8 mouse cellular contexts compared by ENCODE assay signal in the genomic region with DNA sequence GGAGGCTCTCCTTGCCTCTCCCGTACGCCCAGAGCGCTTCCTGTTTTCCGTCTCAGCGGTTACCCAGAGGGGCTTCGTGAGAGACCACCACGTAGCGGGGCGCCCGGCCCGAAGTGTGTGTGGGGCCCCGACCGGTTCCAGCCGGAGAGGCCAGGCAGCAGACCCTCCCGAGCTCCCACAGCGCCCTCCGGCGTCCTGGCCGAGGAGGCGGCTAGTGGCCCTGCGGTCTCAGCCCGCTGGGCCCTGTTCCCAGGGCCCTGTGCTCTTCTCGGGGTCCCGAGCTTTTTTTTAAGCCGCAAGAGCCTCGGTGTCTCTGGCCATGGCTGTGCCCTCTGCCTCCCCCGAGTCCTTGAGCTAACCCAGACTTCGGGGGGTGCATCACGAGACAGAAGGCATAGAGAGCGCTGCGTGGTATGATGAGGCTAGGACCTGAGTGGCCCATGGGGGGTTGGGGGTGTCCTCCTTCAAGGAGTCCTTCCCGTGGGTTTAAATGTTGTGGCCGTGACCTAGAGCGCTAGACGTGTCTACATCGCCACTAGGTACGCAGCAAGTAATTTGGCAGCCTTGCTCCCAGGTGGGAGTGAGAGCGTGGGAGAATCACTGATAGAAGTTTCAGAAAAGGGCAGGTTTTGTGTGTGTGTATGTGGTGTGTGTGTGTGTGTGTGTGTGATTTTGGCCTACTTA. TPM values are rescaled to one million over a fixed set of nuclear protein-coding genes. Genes with fewer than 3 reads are reported as not detected.
A peak's percentile ranks its signal among the peaks of the same experiment; 100 is the strongest.
DNase-seq lines count a peak whose midpoint lies in the region; ATAC-seq and TF ChIP-seq lines count a peak whose summit lies in the region.

No protein-coding gene starts in this region.

- peak; percentile 32 for ATAC-seq in CD4-positive, CD25-positive, alpha-beta regulatory T cell, adult 4 months
- ATAC-seq in megakaryocyte, adult 5-6 weeks (ENCODE audit: poor library complexity, severe bottlenecking): peak; percentile 65

- no peaks in the 10 kb centered on the region for H3K36me3 ChIP-seq in testis, adult 2 months (ENCODE audit: control insufficient read depth, insufficient read depth, low read length)

- no peak for TF ChIP-seq CTCF in cortical plate, adult 2 months (IDR thresholded peaks at IDR 0.05; ENCODE audit: extremely low read depth, insufficient read depth, low read length)
- peak; percentile 40 for TF ChIP-seq CTCF in left cerebral cortex, adult 2 months (IDR thresholded peaks at IDR 0.05)
- no peak for TF ChIP-seq CTCF in testis, adult 2 months (IDR thresholded peaks at IDR 0.05; ENCODE audit: control insufficient read depth, insufficient read depth, insufficient replicate concordance, low read depth, low read length)

- peak overlapping the region; percentile 94 for H3K4me3 ChIP-seq in cortical plate, adult 2 months (ENCODE audit: insufficient read depth, low read length)
- H3K4me3 ChIP-seq in left cerebral cortex, adult 2 months: peak overlapping the region; percentile 95
- peak overlapping the region; percentile 100 for H3K4me3 ChIP-seq in testis, adult 2 months (ENCODE audit: control insufficient read depth, low read depth, low read length)

- intact Hi-C loops in gastrocnemius, postnatal 36 days (cut with DNase I): loop anchor here (2.0 kb wide), 2 partner anchors 30 to 38 kb away; partner anchors contain the start of gene Anapc5
- intact Hi-C loops in heart, postnatal 14 days (cut with DNase I): loop anchor here (2.0 kb wide), 1 partner anchor 30 kb away; the partner anchor contains the start of gene Anapc5
- intact Hi-C loops in left cerebral cortex, adult 2 months (cut with DNase I): loop anchor here (1.0 kb wide), 1 partner anchor 29 kb away; the partner anchor contains the start of gene Anapc5

- peak overlapping the region; percentile 90 for H3K27ac ChIP-seq in cortical plate, adult 2 months (ENCODE audit: insufficient read depth, low read length)
- peak overlapping the region; percentile 97 for H3K27ac ChIP-seq in left cerebral cortex, adult 2 months
- peak overlapping the region; percentile 99 for H3K27ac ChIP-seq in testis, adult 2 months (ENCODE audit: control insufficient read depth, insufficient read depth, low read depth, low read length)

- no peak for TF ChIP-seq POLR2A in cortical plate, adult 2 months (IDR thresholded peaks at IDR 0.05; ENCODE audit: extremely low read depth, insufficient read depth, low read length)
- TF ChIP-seq POLR2A in testis, adult 2 months (IDR thresholded peaks at IDR 0.05; ENCODE audit: control insufficient read depth, low read depth, low read length): no peak; the same call in 1 of the 2 replicates

- DNase-seq in gastrocnemius, adult 18-20 months (ENCODE audit: low spot score): peak; percentile 57
- no peak for DNase-seq in gastrocnemius, postnatal 36 days
- DNase-seq in heart, postnatal 14 days: peak; percentile 67 to 71
- DNase-seq in left cerebral cortex, adult 2 months (ENCODE audit: extremely low spot score in 1 of 2, low spot score in 2 of 2): peak in 1 of 2 experiments; percentile 21

- no peaks in the 10 kb centered on the region for H3K27me3 ChIP-seq in testis, adult 2 months (ENCODE audit: control insufficient read depth, insufficient read depth, low read length)

- peaks cover 5% of the 10 kb centered on the region; the same call in 1 of the 2 replicates for H3K4me1 ChIP-seq in cortical plate, adult 2 months (ENCODE audit: control insufficient read depth, insufficient read depth, low read length)
- peaks cover 9% of the 10 kb centered on the region for H3K4me1 ChIP-seq in testis, adult 2 months (ENCODE audit: control insufficient read depth, insufficient read depth, low read length)

RNA-seq across cellular contexts. Expression of gene Rnf34, which starts 0.6 kb away (rescaled TPM):
- 10 to 100 TPM; 17.6 to 20.7 TPM for total RNA-seq in gastrocnemius, adult 18-20 months (2021)
- total RNA-seq in gastrocnemius, postnatal 36 days (2021): 10 to 100 TPM; 16.2 to 19.4 TPM
- 10 to 100 TPM; 25.9 to 37.5 TPM for polyA plus RNA-seq in CD4-positive, CD25-positive, alpha-beta regulatory T cell, adult 4 months (2017; shearing (Covaris generic))
- polyA plus RNA-seq in cortical plate, adult 2 months (2012; rRNA removed): 35.8 and 38.1 TPM in 2 replicates
- 10 to 100 TPM; 27.3 to 27.7 TPM for total RNA-seq in heart, postnatal 14 days (2021)
- total RNA-seq in left cerebral cortex, adult 2 months (2021): 10 to 100 TPM; 51.5 to 56.3 TPM
- 10.5 and 13.5 TPM in 2 replicates for total RNA-seq in megakaryocyte, adult 5-6 weeks (2015)
- total RNA-seq in megakaryocyte, adult 5-6 weeks (2017): 25.2 and 25.3 TPM in 2 replicates
- 23.2 and 27.3 TPM in 2 replicates for polyA plus RNA-seq in testis, adult 2 months (2012; rRNA removed)

RNA-seq across cellular contexts. Expression of gene Anapc5, which starts 29.3 kb away (rescaled TPM):
- 100 to 1,000 TPM; 466 to 498 TPM for total RNA-seq in gastrocnemius, adult 18-20 months (2021)
- 100 to 1,000 TPM; 289 to 361 TPM for total RNA-seq in gastrocnemius, postnatal 36 days (2021)
- 100 to 1,000 TPM; 107 to 151 TPM for polyA plus RNA-seq in CD4-positive, CD25-positive, alpha-beta regulatory T cell, adult 4 months (2017; shearing (Covaris generic))
- 420 and 467 TPM in 2 replicates for polyA plus RNA-seq in cortical plate, adult 2 months (2012; rRNA removed)
- total RNA-seq in heart, postnatal 14 days (2021): 100 to 1,000 TPM; 162 to 181 TPM
- total RNA-seq in left cerebral cortex, adult 2 months (2021): 100 to 1,000 TPM; 222 to 229 TPM
- 152 and 159 TPM in 2 replicates for total RNA-seq in megakaryocyte, adult 5-6 weeks (2015)
- 243 and 247 TPM in 2 replicates for total RNA-seq in megakaryocyte, adult 5-6 weeks (2017)
- 109 and 115 TPM in 2 replicates for polyA plus RNA-seq in testis, adult 2 months (2012; rRNA removed)

Comparison
In these comparisons a context has a peak if more than half of its experiments do, and no peak if none do; other contexts are left out.
1. DNase-seq: peak in gastrocnemius, adult 18-20 months (single experiment) and heart, postnatal 14 days (2 of 2); none in gastrocnemius, postnatal 36 days (0 of 2).
2. Peak in every context shown above with its lines, with median percentiles within 50 percentile points of each other: H3K27ac ChIP-seq and H3K4me3 ChIP-seq.